Mouse (Mus musculus): ENCODE data around the gene Cutc.

Gene Cutc

GRCm38 (mm10) chr19:43752489-43753225 is at the start of gene Cutc, which contains the start of gene Cox15:
Gene Cutc, plus strand, starts transcription at chr19:43752996.
Gene Cox15, minus strand, starts transcription at chr19:43753000.
- DNase-seq (ENCODE audit: extremely low spot score), result peak; percentile 95

- no peak for DNase-seq (ENCODE audit: extremely low spot score)
These were observed 48.6 kb upstream of the Cutc start for GRCm38 (mm10) chr19:43704211-43704610.

- no peak for DNase-seq (ENCODE audit: extremely low spot score)
These were observed 47.9 kb upstream of the Cutc start for GRCm38 (mm10) chr19:43704787-43705497.

- DNase-seq (ENCODE audit: extremely low spot score), result no peak
These were observed 44.6 kb upstream of the Cutc start for GRCm38 (mm10) chr19:43708206-43708605.

GRCm38 (mm10) chr19:43709317-43709716 is 43.5 kb upstream of the Cutc start:
- DNase-seq (ENCODE audit: extremely low spot score), result no peak

DNA sequence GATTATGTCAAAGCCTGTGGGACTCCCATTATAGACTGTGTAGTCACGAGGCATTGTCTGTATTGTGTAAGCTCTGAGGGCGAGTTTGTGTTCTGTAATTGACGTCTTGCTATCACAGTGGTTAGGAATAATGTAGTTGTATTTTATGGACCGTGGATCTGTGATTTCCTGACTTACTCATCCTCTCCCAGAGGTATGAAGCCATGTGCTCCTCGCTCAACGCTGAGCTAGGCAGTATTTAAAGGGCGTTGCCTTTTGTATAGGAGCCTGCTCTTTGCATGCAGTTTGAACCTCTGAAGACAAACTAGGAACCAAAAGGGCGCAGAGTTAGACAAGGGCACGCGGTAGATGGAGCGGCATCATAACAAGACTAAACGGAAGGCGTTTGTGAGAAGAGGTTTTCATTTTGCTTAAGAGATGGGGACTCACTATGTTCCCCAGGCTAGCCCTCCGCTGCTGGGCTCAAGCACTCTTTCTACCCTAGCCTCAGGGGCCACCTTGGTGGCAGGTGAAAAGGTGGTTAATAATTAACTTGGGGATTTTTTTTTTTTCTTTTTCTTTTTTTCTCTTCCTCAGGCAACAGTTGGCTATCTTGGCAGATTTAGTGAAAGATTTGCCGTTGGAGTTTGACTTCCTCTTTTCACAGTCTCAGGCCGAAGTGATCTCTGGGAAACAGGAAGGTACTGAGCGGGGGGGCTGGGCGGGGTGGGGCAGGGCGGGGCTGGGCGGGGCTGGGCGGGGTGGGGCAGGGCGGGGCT is 41.5 kb upstream of the Cutc start:
- no peak for DNase-seq (ENCODE audit: extremely low spot score)

- no peak for DNase-seq (ENCODE audit: extremely low spot score)
These were observed 40.8 kb upstream of the Cutc start for GRCm38 (mm10) chr19:43711971-43712370.

DNA sequence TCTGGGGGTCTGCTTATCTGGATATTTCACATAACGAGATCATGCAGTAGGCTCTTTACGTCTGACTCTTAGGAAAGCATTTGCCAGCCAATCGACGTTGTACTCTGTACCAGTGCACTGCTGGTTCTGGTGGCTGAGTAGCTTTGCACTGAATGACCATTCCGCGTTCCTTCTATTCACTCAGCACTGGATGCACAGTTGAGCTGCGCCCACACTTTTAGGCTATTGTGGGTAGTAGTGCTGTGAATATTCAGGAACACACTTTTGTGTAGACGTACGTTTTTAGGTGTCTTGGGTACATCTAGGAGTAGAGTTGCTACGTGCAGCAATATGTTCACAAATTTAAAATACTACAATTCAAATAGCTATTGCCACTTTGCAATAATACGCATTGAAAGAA is 32.7 kb upstream of the Cutc start:
- DNase-seq (ENCODE audit: extremely low spot score), result no peak

GRCm38 (mm10) chr19:43722891-43723290 is 29.9 kb upstream of the Cutc start:
- DNase-seq (ENCODE audit: extremely low spot score), result no peak

DNA sequence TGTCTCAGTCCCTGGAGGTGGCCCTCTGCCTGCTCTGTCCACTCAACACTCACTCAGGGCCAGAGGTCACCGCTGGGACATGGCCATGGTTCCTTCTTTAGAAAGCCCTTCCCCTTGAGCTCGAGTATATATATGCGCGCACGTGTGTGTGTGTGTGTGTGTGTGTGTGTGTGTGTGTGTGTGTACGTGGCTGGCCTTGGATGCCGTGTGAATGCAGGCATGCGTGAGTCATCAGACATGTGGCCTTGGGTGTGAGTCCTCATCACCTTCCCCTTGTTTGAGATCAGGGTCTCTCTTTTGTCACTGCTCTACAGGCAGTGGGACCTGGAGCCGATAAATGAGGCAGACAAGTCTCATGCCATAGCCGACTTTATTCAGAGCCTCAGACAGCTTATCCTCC is 29.3 kb upstream of the Cutc start:
- DNase-seq (ENCODE audit: extremely low spot score), result no peak

DNA sequence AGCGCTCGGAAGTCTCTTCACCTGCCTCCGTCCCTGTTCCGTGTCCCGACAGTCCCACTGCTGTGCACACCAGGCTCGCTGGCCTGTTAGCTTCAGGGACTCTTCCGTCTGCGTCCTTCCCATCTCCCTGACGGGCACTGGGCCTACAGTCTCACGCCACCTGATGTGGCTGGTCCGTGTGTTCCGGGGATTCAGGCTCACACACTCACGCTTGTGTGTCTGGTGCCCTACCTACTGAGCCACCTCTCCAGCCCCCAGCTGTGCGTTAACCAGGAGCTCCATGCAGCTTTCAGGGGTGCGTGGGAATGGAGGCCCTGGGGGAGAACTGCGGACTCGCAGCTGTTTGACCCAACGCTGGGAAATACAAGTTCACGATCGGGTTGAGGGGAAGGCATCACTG is 28.6 kb upstream of the Cutc start:
- DNase-seq (ENCODE audit: extremely low spot score), result no peak

DNA sequence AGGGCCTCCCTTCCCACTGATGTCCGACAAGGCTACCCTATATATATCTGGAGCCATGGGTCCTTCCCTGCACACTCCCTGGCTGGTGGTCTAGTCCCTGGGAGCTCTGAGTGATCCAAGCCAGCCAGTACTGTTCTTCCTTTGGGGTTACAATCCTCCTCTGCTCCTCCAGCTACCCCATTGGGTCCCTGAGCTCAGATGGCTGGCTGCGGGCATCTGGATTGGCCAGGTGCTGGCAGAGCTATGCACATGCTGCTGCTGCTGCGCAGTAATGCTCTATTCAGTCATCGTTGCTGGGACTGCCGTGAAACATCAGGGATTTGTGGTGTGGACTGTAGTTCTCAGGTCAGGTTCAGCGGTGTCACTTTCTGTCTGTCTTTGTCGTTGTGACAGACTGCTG is 28.0 kb upstream of the Cutc start:
- DNase-seq (ENCODE audit: extremely low spot score), result no peak

- no peak for DNase-seq (ENCODE audit: extremely low spot score)
These were observed 26.2 kb upstream of the Cutc start for GRCm38 (mm10) chr19:43726510-43727146.

DNA sequence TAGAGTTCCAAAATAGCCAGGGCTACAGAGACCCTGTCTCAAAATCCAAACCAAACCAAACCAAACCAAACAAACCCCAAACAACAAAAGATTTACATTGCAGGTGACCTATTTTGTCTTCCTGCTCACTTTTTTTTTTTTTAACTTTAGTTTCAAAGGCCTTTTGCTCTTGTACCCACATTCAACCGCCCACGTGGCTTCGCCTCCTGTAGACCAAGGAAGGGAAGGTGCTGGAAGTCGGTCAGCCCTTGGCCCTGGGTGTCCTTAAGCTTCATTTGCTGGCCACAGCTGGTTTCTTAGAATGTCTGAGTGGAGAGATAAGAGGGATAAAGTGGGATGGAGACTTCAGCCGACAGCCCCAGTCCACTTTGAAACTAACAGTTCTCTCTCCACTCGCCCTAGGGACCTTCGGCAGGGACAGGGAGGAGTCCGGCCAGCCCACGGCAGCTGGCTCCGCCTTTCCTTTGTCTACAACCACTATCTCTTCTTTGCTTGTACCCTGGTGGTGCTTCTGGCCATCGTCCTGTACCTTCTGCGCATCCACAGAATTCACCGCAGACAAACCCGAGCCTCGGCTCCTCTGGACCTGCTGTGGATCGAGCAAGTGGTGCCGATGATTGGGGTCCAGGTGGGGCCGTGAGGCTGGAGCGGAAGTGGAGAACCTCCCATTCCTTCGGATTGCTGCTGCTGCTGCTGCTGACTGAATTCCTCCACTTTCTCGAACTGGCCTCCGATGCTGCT is 23.3 kb upstream of the Cutc start:
- peak; percentile 68 for DNase-seq (ENCODE audit: extremely low spot score)

- no peak for DNase-seq (ENCODE audit: extremely low spot score)
These were observed 22.8 kb upstream of the Cutc start for GRCm38 (mm10) chr19:43730037-43730428.

DNA sequence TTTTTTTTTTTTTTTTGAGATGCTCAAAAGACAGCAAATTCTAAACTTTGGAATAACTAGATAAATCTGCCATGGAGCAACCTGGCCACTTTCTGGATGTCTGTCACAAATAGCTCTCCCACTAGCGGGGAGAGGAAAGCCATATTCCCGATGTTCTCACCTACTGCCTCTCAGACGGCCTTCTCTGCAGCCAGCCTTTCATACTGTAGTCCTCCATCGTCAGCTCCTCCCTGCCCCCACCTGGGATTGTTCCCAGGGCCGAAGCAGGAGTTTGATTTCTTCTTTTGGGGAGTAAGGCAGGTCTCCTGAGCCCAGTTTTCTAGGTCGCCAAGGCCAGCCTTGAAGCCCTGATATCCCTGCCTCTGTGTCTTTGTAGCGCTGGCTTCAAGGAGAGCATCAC is 21.6 kb upstream of the Cutc start:
- DNase-seq (ENCODE audit: extremely low spot score), result no peak

- no peak for DNase-seq (ENCODE audit: extremely low spot score)
These were observed 14.4 kb upstream of the Cutc start for GRCm38 (mm10) chr19:43738409-43738808.

GRCm38 (mm10) chr19:43743401-43743800 is 9.4 kb upstream of the Cutc start:
- DNase-seq (ENCODE audit: extremely low spot score), result no peak

- no peak for DNase-seq (ENCODE audit: extremely low spot score)
These were observed 7.1 kb upstream of the Cutc start for GRCm38 (mm10) chr19:43745740-43746139.

DNA sequence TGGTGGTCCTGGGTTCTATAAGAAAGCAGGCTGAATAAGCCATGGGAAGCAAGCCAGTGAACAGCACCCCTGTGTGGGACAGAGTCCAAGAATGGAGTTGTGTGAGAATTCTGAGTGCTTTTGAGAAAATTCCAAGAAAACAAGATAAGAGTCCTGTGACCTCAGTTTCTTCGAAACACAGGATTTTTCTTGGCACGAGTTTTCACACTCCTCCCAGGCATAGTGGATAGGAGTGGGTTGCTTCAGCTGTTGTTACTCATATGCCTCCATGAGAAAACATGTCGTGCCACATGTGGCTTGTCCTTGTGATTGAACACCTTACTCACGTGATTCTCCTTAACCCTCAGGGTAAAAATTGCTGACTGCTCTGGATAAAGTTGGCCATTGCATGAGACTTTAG is 4.9 kb upstream of the Cutc start:
- no peak for DNase-seq (ENCODE audit: extremely low spot score)

DNA sequence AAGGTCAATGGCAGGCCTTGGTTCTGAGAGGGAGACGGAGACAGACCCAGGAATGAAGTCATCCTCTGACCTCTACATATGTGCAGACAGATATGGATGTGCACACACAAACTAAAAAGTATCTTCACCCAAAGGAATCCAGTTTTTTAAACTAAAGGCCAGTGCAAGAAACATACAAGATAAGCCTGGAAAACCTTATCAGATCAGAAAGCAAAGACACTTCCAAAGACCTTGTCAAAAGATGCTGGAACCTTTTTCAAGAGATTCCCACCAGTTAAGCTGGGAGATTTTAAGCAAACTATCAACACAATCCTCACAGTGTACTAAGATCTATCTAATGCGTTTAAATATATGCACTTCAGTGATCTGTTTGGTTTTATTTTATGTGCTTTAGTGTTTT is 2.8 kb upstream of the Cutc start:
- no peak for DNase-seq (ENCODE audit: extremely low spot score)

Measured in embryo, embryonic 9.5 days (tissue).